Mouse (Mus musculus): ENCODE results near the gene Mvd.

GRCm38 (mm10) chr8:122389357-122389756, 53.9 kb downstream of the Mvd start:
- TF ChIP-seq CTCF (IDR thresholded peaks at IDR 0.05 in 2 of 3, conservative IDR thresholded peaks at IDR 0.05 in 1 of 3; ENCODE audit: control insufficient read depth in 1 of 3, insufficient read depth in 1 of 3, low read depth in 2 of 3, low read length in 3 of 3, poor library complexity in 1 of 3, severe bottlenecking in 1 of 3) (peak; percentile 34 to 53 (median 49); a peak in 5 of 6 replicates), ZNF384 (IDR thresholded peaks at IDR 0.05; ENCODE audit: low read depth, low read length) (no peak), MXI1 (IDR thresholded peaks at IDR 0.05; ENCODE audit: low read depth, low read length) (no peak)

Data from MEL (cell line).